Mouse (Mus musculus) E14TG2a.4 (cell line): ENCODE measurements at regions not wholly inside any gene's neighbourhood (a gene's known extent, or its start where the extent isn't known, plus 50 kb on each side); places are given as distances from the start of the nearest gene placed in this dataset.

Experiments used
- CTCF ChIP-seq: conservative IDR thresholded peaks from 2 replicates; pipeline ENCODE4 v1.5.1; 2014; ENCODE audit warnings: low read length
- POU5F1 ChIP-seq: IDR thresholded peaks from 2 replicates; pipeline ENCODE4 v1.6.1; 2014; ENCODE audit warnings: low read length, borderline replicate concordance

- TF ChIP-seq CTCF, result no peak
- no peak for TF ChIP-seq POU5F1
These were observed 226.1 kb upstream of the Ncam1 start for GRCm38 (mm10) chr9:50024820-50025219.
